Mouse (Mus musculus): ENCODE data around the gene Gpr155.

Gpr155 gene

GRCm38 (mm10) chr2:73317426-73317825 lies 68.9 kb downstream of the Gpr155 start:
- no peak for DNase-seq

GRCm38 (mm10) chr2:73314311-73314710 lies 72.1 kb downstream of the Gpr155 start:
- DNase-seq = no peak

GRCm38 (mm10) chr2:73313117-73313501 lies 73.3 kb downstream of the Gpr155 start:
- DNase-seq = peak; percentile 53 to 73

- peak; percentile 95 to 97 for DNase-seq
These were observed 73.9 kb downstream of the Gpr155 start, which contains the start of the genes Scrn3 and Cir1 for GRCm38 (mm10) chr2:73312152-73313116. TSS of gene Scrn3 (plus strand) at chr2:73312601. TSS of gene Cir1 (minus strand) at chr2:73312701.

GRCm38 (mm10) chr2:73306006-73306405 lies 80.4 kb downstream of the Gpr155 start:
- DNase-seq = no peak

GRCm38 (mm10) chr2:73304506-73304905 lies 81.9 kb downstream of the Gpr155 start:
- no peak for DNase-seq

GRCm38 (mm10) chr2:73302722-73303121 lies 83.7 kb downstream of the Gpr155 start:
- DNase-seq = no peak

- DNase-seq = no peak
These were observed 84.4 kb downstream of the Gpr155 start for GRCm38 (mm10) chr2:73301979-73302378.

GRCm38 (mm10) chr2:73298841-73299240 lies 87.5 kb downstream of the Gpr155 start:
- DNase-seq = no peak

- no peak for DNase-seq
These were observed 88.2 kb downstream of the Gpr155 start for GRCm38 (mm10) chr2:73298154-73298553.

- no peak for DNase-seq
These were observed 91.3 kb downstream of the Gpr155 start for GRCm38 (mm10) chr2:73295023-73295422.
